Mouse (Mus musculus) MEL (cell line): ENCODE results near the gene Fcho1.

Source experiments
- CTCF ChIP-seq, 3 experiments: IDR thresholded peaks in 2 of 3; conservative IDR thresholded peaks in 1 of 3; 2 replicates each; pipeline ENCODE4 v1.5.1; 2011 to 2012; ENCODE audit warnings: low read length in 3 of 3, low read depth in 2 of 3, mild to moderate bottlenecking in 2 of 3, improper control_type of control experiment in 1 of 3, inconsistent platforms in 1 of 3, mixed read lengths in 1 of 3, moderate library complexity in 1 of 3; ENCODE audit not compliant: control insufficient read depth in 1 of 3, insufficient read depth in 1 of 3, poor library complexity in 1 of 3, severe bottlenecking in 1 of 3
- POLR2A ChIP-seq, 2 experiments: IDR thresholded peaks; 2 replicates each; pipeline ENCODE4 v1.6.1; 2011 to 2012; ENCODE audit warnings: low read length in 2 of 2, mild to moderate bottlenecking in 2 of 2, control low read depth in 1 of 2, improper control_type of control experiment in 1 of 2, low read depth in 1 of 2, moderate library complexity in 1 of 2; ENCODE audit not compliant: control insufficient read depth in 1 of 2, insufficient read depth in 1 of 2, poor library complexity in 1 of 2

- TF ChIP-seq POLR2A (IDR thresholded peaks at IDR 0.05; ENCODE audit: control insufficient read depth in 1 of 2, insufficient read depth in 1 of 2, low read depth in 1 of 2, low read length in 2 of 2, poor library complexity in 1 of 2), result no peak
- no peak for TF ChIP-seq CTCF (IDR thresholded peaks at IDR 0.05 in 2 of 3, conservative IDR thresholded peaks at IDR 0.05 in 1 of 3; ENCODE audit: control insufficient read depth in 1 of 3, insufficient read depth in 1 of 3, low read depth in 2 of 3, low read length in 3 of 3, poor library complexity in 1 of 3, severe bottlenecking in 1 of 3)
These were observed 17.3 kb upstream of the Fcho1 start for GRCm38 (mm10) chr8:71742783-71743182.
